8 mouse cellular contexts compared by ENCODE assay signal in the genomic region with DNA sequence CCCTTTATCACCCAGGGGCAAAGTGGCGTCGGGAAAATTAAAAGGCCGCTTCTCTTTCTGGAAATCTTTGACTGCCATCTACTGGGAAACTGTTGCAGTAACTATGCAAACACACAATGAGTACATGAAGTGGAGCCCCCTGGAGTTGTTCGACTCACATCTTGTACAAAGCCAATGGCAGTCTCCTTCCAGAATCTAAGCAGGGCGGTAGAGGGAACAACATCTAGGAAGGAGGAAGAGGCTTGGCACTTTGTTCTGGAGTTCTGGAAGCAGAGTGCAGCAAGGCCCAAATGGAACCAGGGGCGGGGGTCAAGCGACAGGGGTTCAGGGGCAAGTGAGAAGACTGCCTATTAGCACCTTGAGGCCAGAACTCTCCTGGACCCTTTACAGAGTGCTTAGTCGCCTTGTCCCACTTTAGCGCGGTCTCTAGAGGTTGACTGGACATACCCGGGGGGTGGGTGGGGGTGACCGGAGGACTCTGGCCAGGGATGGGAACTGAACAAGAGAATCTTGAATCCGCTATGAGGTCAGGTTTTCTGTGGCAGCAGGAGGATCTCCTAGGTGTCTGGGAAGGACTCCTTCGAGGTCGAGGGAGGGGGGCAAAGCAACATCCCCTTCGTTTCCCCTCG. TPM values are rescaled to one million over a fixed set of nuclear protein-coding genes. Genes with fewer than 3 reads are reported as not detected.
DNase-seq lines count a peak whose midpoint lies in the region; ATAC-seq and TF ChIP-seq lines count a peak whose summit lies in the region.

No protein-coding gene starts in this region.

- no peak for TF ChIP-seq POLR2A in MEL (IDR thresholded peaks at IDR 0.05; ENCODE audit: control insufficient read depth in 1 of 2, insufficient read depth in 1 of 2, low read depth in 1 of 2, low read length in 2 of 2, poor library complexity in 1 of 2)

- H3K4me1 ChIP-seq in MEL (ENCODE audit: control insufficient read depth in 1 of 2, insufficient read depth in 2 of 2, low read length in 2 of 2) = peaks cover 4 to 16% of the 10 kb centered on the region in 2 experiments; a peak in 3 of 4 replicates
- H3K4me1 ChIP-seq in forebrain, embryonic 10.5 days = peaks cover 66% of the 10 kb centered on the region
- peaks cover 12% of the 10 kb centered on the region for H3K4me1 ChIP-seq in hindbrain, postnatal 0 days (ENCODE audit: insufficient read depth, low read length)
- peaks cover 57% of the 10 kb centered on the region for H3K4me1 ChIP-seq in liver, embryonic 13.5 days (replicated peaks)
- H3K4me1 ChIP-seq in neural tube, embryonic 13.5 days (replicated peaks) = peaks cover 45% of the 10 kb centered on the region

- H3K4me2 ChIP-seq in hindbrain, postnatal 0 days (ENCODE audit: low read depth, low read length) = peak overlapping the region; percentile 99
- peak overlapping the region; percentile 63 for H3K4me2 ChIP-seq in liver, embryonic 13.5 days
- H3K4me2 ChIP-seq in neural tube, embryonic 13.5 days = peak overlapping the region; percentile 98

- TF ChIP-seq CTCF in MEL (IDR thresholded peaks at IDR 0.05 in 2 of 3, conservative IDR thresholded peaks at IDR 0.05 in 1 of 3; ENCODE audit: control insufficient read depth in 1 of 3, insufficient read depth in 1 of 3, low read depth in 2 of 3, low read length in 3 of 3, poor library complexity in 1 of 3, severe bottlenecking in 1 of 3) = peak in 2 of 3 experiments; percentile 48 to 65; a peak in 5 of 6 replicates
- peak; percentile 80 for TF ChIP-seq CTCF in hindbrain, postnatal 0 days (IDR thresholded peaks at IDR 0.05; ENCODE audit: low read depth)

- no peaks in the 10 kb centered on the region for H3K9me3 ChIP-seq in MEL (replicated peaks; ENCODE audit: insufficient read depth, low read length)
- no peaks in the 10 kb centered on the region for H3K9me3 ChIP-seq in forebrain, embryonic 10.5 days
- H3K9me3 ChIP-seq in hindbrain, postnatal 0 days (ENCODE audit: low read length) = no peaks in the 10 kb centered on the region
- no peaks in the 10 kb centered on the region for H3K9me3 ChIP-seq in liver, embryonic 13.5 days (replicated peaks)
- H3K9me3 ChIP-seq in neural tube, embryonic 13.5 days = no peaks in the 10 kb centered on the region

- intact Hi-C loops in heart, postnatal 25 days (cut with DNase I) = loop anchor here (1.0 to 2.0 kb wide), 2 partner anchors 26 to 110 kb away; no protein-coding TSS in a partner anchor

- peak overlapping the region; percentile 63 to 65 for H3K4me3 ChIP-seq in MEL (ENCODE audit: control insufficient read depth in 1 of 2, insufficient read depth in 1 of 2, low read depth in 2 of 2, low read length in 2 of 2)
- peak overlapping the region; percentile 80 for H3K4me3 ChIP-seq in forebrain, embryonic 10.5 days
- peak overlapping the region; percentile 54 for H3K4me3 ChIP-seq in hindbrain, postnatal 0 days (ENCODE audit: low read length)
- H3K4me3 ChIP-seq in liver, embryonic 13.5 days (replicated peaks) = peak overlapping the region; percentile 65
- peak overlapping the region; percentile 67 for H3K4me3 ChIP-seq in neural tube, embryonic 13.5 days

- DNase-seq in heart, adult 18-20 months = peak; percentile 54 to 76
- no peak for DNase-seq in heart, postnatal 25 days (ENCODE audit: low spot score)
- DNase-seq in MEL (ENCODE audit: low read depth, low spot score) = peak; percentile 88
- DNase-seq in forebrain, embryonic 10.5 days (ENCODE audit: extremely low spot score, low spot score) = peak; percentile 59
- peak; percentile 86 for DNase-seq in hindbrain, postnatal 0 days (ENCODE audit: low spot score)
- no peak for DNase-seq in liver, embryonic 13.5 days
- no peak for DNase-seq in ovary, postnatal 14 days (ENCODE audit: low spot score)

- peaks cover 0 to 6% of the 10 kb centered on the region in 2 experiments; a peak in 2 of 4 replicates for H3K36me3 ChIP-seq in MEL (ENCODE audit: control insufficient read depth in 1 of 2, insufficient read depth in 2 of 2, low read length in 2 of 2)
- H3K36me3 ChIP-seq in forebrain, embryonic 10.5 days (replicated peaks) = peaks cover 24% of the 10 kb centered on the region
- H3K36me3 ChIP-seq in hindbrain, postnatal 0 days (ENCODE audit: insufficient read depth, low read length) = no peaks in the 10 kb centered on the region
- no peaks in the 10 kb centered on the region; the same call in 1 of the 2 replicates for H3K36me3 ChIP-seq in liver, embryonic 13.5 days
- no peaks in the 10 kb centered on the region for H3K36me3 ChIP-seq in neural tube, embryonic 13.5 days

- peak overlapping the region; percentile 76 for H3K9ac ChIP-seq in MEL (ENCODE audit: control insufficient read depth, low read depth, low read length, poor library complexity, severe bottlenecking)
- peak overlapping the region; percentile 70 for H3K9ac ChIP-seq in hindbrain, postnatal 0 days (replicated peaks; ENCODE audit: low read length)
- H3K9ac ChIP-seq in liver, embryonic 13.5 days = peak overlapping the region; percentile 73
- peak overlapping the region; percentile 88 for H3K9ac ChIP-seq in neural tube, embryonic 13.5 days

- ATAC-seq in hindbrain, postnatal 0 days = peak; percentile 46
- ATAC-seq in liver, embryonic 13.5 days (ENCODE audit: low read depth) = no peak
- peak; percentile 24 for ATAC-seq in neural tube, embryonic 13.5 days (ENCODE audit: low read depth)

- peak in 1 of 2 experiments; percentile 43; a peak in 1 of 4 replicates for TF ChIP-seq EP300 in MEL (IDR thresholded peaks at IDR 0.05; ENCODE audit: low read depth in 1 of 2, low read length in 2 of 2)

- H3K79me2 ChIP-seq in MEL (ENCODE audit: control insufficient read depth, insufficient read depth, low read length, poor library complexity) = peaks cover 9% of the 10 kb centered on the region

- TF ChIP-seq RAD21 in MEL (IDR thresholded peaks at IDR 0.05; ENCODE audit: low read depth, low read length) = peak; percentile 70

- peak overlapping the region; percentile 87 for H3K27ac ChIP-seq in MEL (ENCODE audit: control insufficient read depth, low read depth, low read length)
- peak overlapping the region; percentile 98 for H3K27ac ChIP-seq in forebrain, embryonic 10.5 days
- peak overlapping the region; percentile 68; the same call in 1 of the 2 replicates for H3K27ac ChIP-seq in hindbrain, postnatal 0 days
- H3K27ac ChIP-seq in liver, embryonic 13.5 days = peak overlapping the region; percentile 78
- H3K27ac ChIP-seq in neural tube, embryonic 13.5 days (replicated peaks) = peak overlapping the region; percentile 84

- H3K27me3 ChIP-seq in MEL (ENCODE audit: control insufficient read depth in 1 of 2, insufficient read depth in 2 of 2, low read length in 2 of 2) = no peaks in the 10 kb centered on the region
- 0 out of 2 replicates have a peak, but pooled peaks cover 14% of the 10 kb centered on the region for H3K27me3 ChIP-seq in forebrain, embryonic 10.5 days (ENCODE audit: poor library complexity, severe bottlenecking)
- H3K27me3 ChIP-seq in hindbrain, postnatal 0 days (ENCODE audit: insufficient read depth, low read length) = no peaks in the 10 kb centered on the region
- H3K27me3 ChIP-seq in liver, embryonic 13.5 days = peaks cover 60% of the 10 kb centered on the region
- no peaks in the 10 kb centered on the region for H3K27me3 ChIP-seq in neural tube, embryonic 13.5 days

- WGBS in forebrain, embryonic 10.5 days = 2% methylated on average over 17 of the region's 17 CpGs
- 2% methylated on average over 17 of the region's 17 CpGs for WGBS in hindbrain, postnatal 0 days
- 1% methylated on average over 17 of the region's 17 CpGs for WGBS in liver, embryonic 13.5 days (ENCODE audit: insufficient replicate concordance)
- 2% methylated on average over 17 of the region's 17 CpGs for WGBS in neural tube, embryonic 13.5 days

RNA-seq across cellular contexts. Expression of a gene that starts 0.6 kb away (rescaled TPM):
- 10 to 100 TPM; 82.2 to 94.0 TPM for total RNA-seq in heart, adult 18-20 months (2021)
- 10 to 100 TPM; 87.8 to 99.7 TPM for total RNA-seq in heart, postnatal 25 days (2021)
- 89.8 and 94.4 TPM in 2 replicates for total RNA-seq in MEL (2012; rRNA removed)
- polyA plus RNA-seq in MEL (2012; ENCODE audit: insufficient read depth in 1 of 2, insufficient read length in 2 of 2, low read depth in 1 of 2, low replicate concordance in 2 of 2, missing spikeins in 1 of 2) = 100 to 1,000 TPM in 1 of 2 experiments, not detected in 1; 221 TPM
- 364 and 368 TPM in 2 replicates for polyA plus RNA-seq in forebrain, embryonic 10.5 days (2016; fragmentation: Nextera tagmentation; extraction: Ambion mirVana)
- total RNA-seq in hindbrain, postnatal 0 days (2014; rRNA removed) = 81.3 and 82.2 TPM in 2 replicates
- polyA plus RNA-seq in hindbrain, postnatal 0 days (2015; fragmentation: Nextera tagmentation; extraction: Ambion mirVana) = 96.3 and 103 TPM in 2 replicates
- polyA plus RNA-seq in liver, embryonic 13.5 days (2015; fragmentation: Nextera tagmentation; extraction: Ambion mirVana) = 168 and 194 TPM in 2 replicates
- polyA plus RNA-seq in neural tube, embryonic 13.5 days (2015; fragmentation: Nextera tagmentation; extraction: Ambion mirVana) = 189 and 233 TPM in 2 replicates

RNA-seq across cellular contexts. Expression of a gene that starts 16.5 kb away (rescaled TPM):
- total RNA-seq in heart, adult 18-20 months (2021) = 1 to 10 TPM; 1.5 to 1.8 TPM
- 1 to 10 TPM; 4.2 to 4.6 TPM for total RNA-seq in heart, postnatal 25 days (2021)
- total RNA-seq in MEL (2012; rRNA removed) = 443 and 477 TPM in 2 replicates
- 100 to 1,000 TPM; 395 to 643 TPM for polyA plus RNA-seq in MEL (2012; ENCODE audit: insufficient read depth in 1 of 2, insufficient read length in 2 of 2, low read depth in 1 of 2, low replicate concordance in 2 of 2, missing spikeins in 1 of 2)
- 366 and 373 TPM in 2 replicates for polyA plus RNA-seq in forebrain, embryonic 10.5 days (2016; fragmentation: Nextera tagmentation; extraction: Ambion mirVana)
- total RNA-seq in hindbrain, postnatal 0 days (2014; rRNA removed) = 43.8 and 44.4 TPM in 2 replicates
- polyA plus RNA-seq in hindbrain, postnatal 0 days (2015; fragmentation: Nextera tagmentation; extraction: Ambion mirVana) = 34.2 and 39.1 TPM in 2 replicates
- polyA plus RNA-seq in liver, embryonic 13.5 days (2015; fragmentation: Nextera tagmentation; extraction: Ambion mirVana) = 208 and 245 TPM in 2 replicates
- 45.5 and 60.7 TPM in 2 replicates for polyA plus RNA-seq in neural tube, embryonic 13.5 days (2015; fragmentation: Nextera tagmentation; extraction: Ambion mirVana)

RNA-seq across cellular contexts. Expression of a gene that starts 48.6 kb away (rescaled TPM):
- total RNA-seq in heart, adult 18-20 months (2021) = under 1 TPM; 0.07 to 0.18 TPM
- under 1 TPM; 0.18 to 0.20 TPM for total RNA-seq in heart, postnatal 25 days (2021)
- total RNA-seq in MEL (2012; rRNA removed) = not detected in 2 replicates
- under 1 TPM in 1 of 2 experiments, not detected in 1; 0.03 TPM for polyA plus RNA-seq in MEL (2012; ENCODE audit: insufficient read depth in 1 of 2, insufficient read length in 2 of 2, low read depth in 1 of 2, low replicate concordance in 2 of 2, missing spikeins in 1 of 2)
- polyA plus RNA-seq in forebrain, embryonic 10.5 days (2016; fragmentation: Nextera tagmentation; extraction: Ambion mirVana) = 0.49 and 0.81 TPM in 2 replicates
- total RNA-seq in hindbrain, postnatal 0 days (2014; rRNA removed) = 1.3 TPM in 1 of 2 replicates, not detected in the other
- 0.08 TPM in 1 of 2 replicates, not detected in the other for polyA plus RNA-seq in hindbrain, postnatal 0 days (2015; fragmentation: Nextera tagmentation; extraction: Ambion mirVana)
- 0.22 and 0.32 TPM in 2 replicates for polyA plus RNA-seq in liver, embryonic 13.5 days (2015; fragmentation: Nextera tagmentation; extraction: Ambion mirVana)
- 0.40 TPM in 1 of 2 replicates, not detected in the other for polyA plus RNA-seq in neural tube, embryonic 13.5 days (2015; fragmentation: Nextera tagmentation; extraction: Ambion mirVana)

RNA-seq across cellular contexts. Expression of a gene that starts 57.6 kb away (rescaled TPM):
- under 1 TPM; 0.36 to 0.45 TPM for total RNA-seq in heart, adult 18-20 months (2021)
- 1 to 10 TPM in 1 of 2 experiments, under 1 TPM in 1; 0.52 to 1.1 TPM for total RNA-seq in heart, postnatal 25 days (2021)
- total RNA-seq in MEL (2012; rRNA removed) = not detected in 2 replicates
- not detected for polyA plus RNA-seq in MEL (2012; ENCODE audit: insufficient read depth in 1 of 2, insufficient read length in 2 of 2, low read depth in 1 of 2, low replicate concordance in 2 of 2, missing spikeins in 1 of 2)
- 0.20 and 0.24 TPM in 2 replicates for polyA plus RNA-seq in forebrain, embryonic 10.5 days (2016; fragmentation: Nextera tagmentation; extraction: Ambion mirVana)
- 0.75 and 5.0 TPM in 2 replicates for total RNA-seq in hindbrain, postnatal 0 days (2014; rRNA removed)
- 4.8 and 5.9 TPM in 2 replicates for polyA plus RNA-seq in hindbrain, postnatal 0 days (2015; fragmentation: Nextera tagmentation; extraction: Ambion mirVana)
- not detected in 2 replicates for polyA plus RNA-seq in liver, embryonic 13.5 days (2015; fragmentation: Nextera tagmentation; extraction: Ambion mirVana)
- polyA plus RNA-seq in neural tube, embryonic 13.5 days (2015; fragmentation: Nextera tagmentation; extraction: Ambion mirVana) = 1.4 and 1.5 TPM in 2 replicates

Comparison
In these comparisons a context has a peak if more than half of its experiments do, and no peak if none do; other contexts are left out.
1. DNase-seq: peak in heart, adult 18-20 months (2 of 2), MEL (single experiment), forebrain, embryonic 10.5 days (single experiment) and hindbrain, postnatal 0 days (single experiment); none in heart, postnatal 25 days (single experiment), liver, embryonic 13.5 days (single experiment) and ovary, postnatal 14 days (single experiment).
2. Peak in every context shown above with its lines, with median percentiles within 50 percentile points of each other: H3K27ac ChIP-seq, H3K4me3 ChIP-seq, H3K9ac ChIP-seq and H3K4me2 ChIP-seq.